Mouse (Mus musculus) hindbrain, embryonic 12.5 days (tissue): ENCODE measurements at regions not wholly inside any gene's neighbourhood (a gene's known extent, or its start where the extent isn't known, plus 50 kb on each side); places are given as distances from the start of the nearest gene placed in this dataset.

Experiments
- ATAC-seq: fragments of 200-750 bp; cut with Nextera tagmentation; 2 replicates; pipeline ENCODE4 v1.8.0; 2017; ENCODE audit warnings: moderate TSS enrichment; ENCODE audit not compliant: low FRiP score
- H3K27ac ChIP-seq: fragments of 300-500 bp; sonication (generic); 2 replicates; pipeline ENCODE4 v1.5.1; 2016; ENCODE audit warnings: mild to moderate bottlenecking
- H3K27me3 ChIP-seq: fragments of 300-500 bp; sonication (generic); 2 replicates; pipeline ENCODE4 v1.6.1; 2016; ENCODE audit warnings: mild to moderate bottlenecking
- H3K36me3 ChIP-seq: fragments of 300-500 bp; sonication (generic); 2 replicates; pipeline ENCODE4 v1.6.1; 2016; ENCODE audit warnings: mild to moderate bottlenecking
- H3K4me1 ChIP-seq: fragments of 300-500 bp; sonication (generic); 2 replicates; pipeline ENCODE4 v1.6.1; 2016
- H3K4me2 ChIP-seq: fragments of 300-500 bp; sonication (generic); replicated peaks from 2 replicates; pipeline ENCODE4 v1.6.1; 2016; ENCODE audit warnings: mild to moderate bottlenecking
- H3K4me3 ChIP-seq: fragments of 300-500 bp; sonication (generic); 2 replicates; pipeline ENCODE4 v1.5.1; 2016; ENCODE audit warnings: mild to moderate bottlenecking
- H3K9ac ChIP-seq: fragments of 300-500 bp; sonication (generic); 2 replicates; pipeline ENCODE4 v1.6.1; 2016; ENCODE audit warnings: mild to moderate bottlenecking, moderate library complexity
- H3K9me3 ChIP-seq: fragments of 300-500 bp; sonication (generic); replicated peaks from 2 replicates; pipeline ENCODE4 v1.6.1; 2016; ENCODE audit warnings: mild to moderate bottlenecking
- WGBS: fragments of 180-500 bp; shearing (Covaris S2); methylation state at CpG from one replicate; pipeline ENCODE4 v1.1.7; 2016; 5-methylcytosine and 5-hydroxymethylcytosine counted together

- Histone ChIP-seq H3K27ac (no peak overlapping the region), H3K27me3 (no peaks in the 10 kb centered on the region), H3K4me3 (no peak overlapping the region), H3K36me3 (no peaks in the 10 kb centered on the region), H3K9ac (no peak overlapping the region), H3K4me1 (no peaks in the 10 kb centered on the region), H3K4me2 (no peak overlapping the region), H3K9me3 (no peaks in the 10 kb centered on the region)
- 86% methylated on average over 7 of the region's 7 CpGs for WGBS
- no peak for ATAC-seq
Observed at GRCm38 (mm10) chr1:18668901-18669300, 404.0 kb upstream of the Defb41 start.

- Histone ChIP-seq H3K36me3 (no peaks in the 10 kb centered on the region), H3K4me1 (no peaks in the 10 kb centered on the region), H3K9me3 (no peaks in the 10 kb centered on the region), H3K4me2 (no peak overlapping the region), H3K9ac (no peak overlapping the region), H3K27ac (no peak overlapping the region), H3K4me3 (no peak overlapping the region), H3K27me3 (no peaks in the 10 kb centered on the region)
- 89% methylated on average over 5 of the region's 5 CpGs for WGBS
- ATAC-seq, result no peak
Observed at GRCm38 (mm10) chr1:18668265-18668664, 403.3 kb upstream of the Defb41 start.

GRCm38 (mm10) chr1:18640858-18641257, 375.9 kb upstream of the Defb41 start:
- Histone ChIP-seq H3K4me3 (no peak overlapping the region), H3K4me1 (peaks cover 11% of the 10 kb centered on the region), H3K27ac (no peak overlapping the region), H3K9ac (no peak overlapping the region), H3K27me3 (no peaks in the 10 kb centered on the region), H3K4me2 (no peak overlapping the region), H3K9me3 (no peaks in the 10 kb centered on the region), H3K36me3 (no peaks in the 10 kb centered on the region)
- no peak for ATAC-seq

DNA sequence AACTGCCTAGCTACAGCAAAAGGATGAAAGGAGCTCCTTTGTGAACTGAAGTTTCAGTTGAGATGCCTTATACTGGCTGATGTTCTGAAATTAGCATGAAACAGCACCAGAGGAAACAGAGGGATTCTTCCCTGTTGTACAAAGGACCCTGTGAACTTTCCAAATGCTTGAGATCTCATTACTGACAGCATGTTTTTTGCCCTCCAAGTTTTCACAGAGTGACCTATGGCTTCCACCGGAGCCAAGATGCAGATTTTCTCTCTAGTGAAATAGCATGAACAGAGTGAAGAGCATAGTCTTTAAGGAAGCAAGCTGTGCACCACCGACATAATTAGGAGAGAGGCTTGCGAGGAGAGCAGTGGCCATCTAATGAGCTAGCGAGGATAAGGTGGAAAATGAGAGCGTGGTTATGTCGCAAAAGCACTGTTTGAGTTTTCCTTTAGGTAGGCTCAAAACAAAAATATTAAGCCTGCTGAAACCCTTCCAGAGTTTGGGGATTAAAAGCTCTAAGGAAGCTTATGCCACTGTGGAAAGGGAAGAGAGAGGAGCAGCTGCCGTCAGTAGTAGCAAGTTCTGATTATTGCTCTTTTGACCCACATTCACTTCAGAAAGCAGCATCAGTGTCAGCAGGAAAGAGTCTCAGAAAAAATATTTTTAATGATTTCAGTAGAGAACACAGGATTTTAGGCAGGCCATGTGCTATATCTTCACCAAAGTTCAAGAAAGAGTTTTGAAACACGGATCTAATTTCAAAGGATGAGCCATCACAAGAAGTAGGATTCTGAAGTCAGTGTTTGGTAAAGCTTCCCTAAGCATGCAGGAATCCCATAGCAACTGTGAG, 374.7 kb upstream of the Defb41 start:
- Histone ChIP-seq H3K27me3 (no peaks in the 10 kb centered on the region), H3K4me3 (no peak overlapping the region), H3K27ac (peak overlapping the region; percentile 7; the same call in 1 of the 2 replicates), H3K9me3 (no peaks in the 10 kb centered on the region), H3K4me1 (peaks cover 11% of the 10 kb centered on the region), H3K36me3 (no peaks in the 10 kb centered on the region), H3K9ac (no peak overlapping the region), H3K4me2 (peak overlapping the region; percentile 31)
- WGBS, result 12% methylated on average over 8 of the region's 8 CpGs
- peak; percentile 73 for ATAC-seq

DNA sequence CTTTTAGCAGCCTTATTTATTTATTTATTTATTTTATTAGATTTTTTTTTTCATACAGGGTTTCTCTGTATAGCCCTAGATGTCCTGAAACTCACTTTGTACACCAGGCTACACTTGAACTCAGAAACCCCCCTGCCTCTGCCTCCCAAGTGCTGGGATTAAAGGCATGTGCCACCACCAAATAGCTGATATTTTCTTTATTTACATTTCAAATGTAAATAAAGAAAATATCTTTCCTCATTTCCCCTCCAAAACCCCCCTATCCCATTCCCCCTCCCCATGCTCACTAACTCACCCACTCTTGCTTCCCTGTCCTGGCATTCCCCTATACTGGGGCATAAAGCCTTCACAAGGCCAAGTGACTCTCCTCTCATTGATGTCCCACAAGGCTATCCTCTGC, 372.4 kb upstream of the Defb41 start:
- H3K27ac ChIP-seq, result no peak overlapping the region
- H3K9ac ChIP-seq, result no peak overlapping the region
- no peak overlapping the region for H3K4me3 ChIP-seq
- no peak for ATAC-seq
- peaks cover 11% of the 10 kb centered on the region for H3K4me1 ChIP-seq
- H3K36me3 ChIP-seq, result no peaks in the 10 kb centered on the region
- H3K27me3 ChIP-seq, result no peaks in the 10 kb centered on the region
- no peak overlapping the region for H3K4me2 ChIP-seq
- H3K9me3 ChIP-seq, result no peaks in the 10 kb centered on the region

DNA sequence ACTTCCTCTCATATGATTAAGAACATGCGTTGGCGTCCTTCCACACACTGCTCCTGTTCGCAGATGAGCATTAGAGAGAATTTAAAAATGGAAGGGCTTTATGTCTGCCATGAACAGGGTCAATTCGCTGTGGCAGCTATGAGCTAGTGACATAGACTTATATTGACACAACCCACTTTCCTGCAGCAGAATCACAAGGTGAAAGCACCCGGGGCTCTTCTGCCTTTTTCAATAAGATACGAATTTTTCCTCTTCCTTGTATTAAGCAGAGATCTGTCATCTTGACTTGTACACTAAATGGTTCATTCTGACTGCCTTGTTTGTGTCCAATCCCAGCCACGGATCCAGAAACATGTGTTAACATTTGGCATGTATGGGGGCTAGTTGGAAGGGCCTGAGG, 345.3 kb upstream of the Defb41 start:
- H3K9ac ChIP-seq, result no peak overlapping the region
- 86% methylated on average over 7 of the region's 7 CpGs for WGBS
- ATAC-seq, result no peak
- no peak overlapping the region for H3K27ac ChIP-seq
- H3K4me3 ChIP-seq, result no peak overlapping the region
- no peaks in the 10 kb centered on the region for H3K27me3 ChIP-seq
- no peaks in the 10 kb centered on the region for H3K4me1 ChIP-seq
- H3K4me2 ChIP-seq, result no peak overlapping the region
- H3K9me3 ChIP-seq, result no peaks in the 10 kb centered on the region
- no peaks in the 10 kb centered on the region for H3K36me3 ChIP-seq

- Histone ChIP-seq H3K27me3 (no peaks in the 10 kb centered on the region), H3K9me3 (no peaks in the 10 kb centered on the region), H3K4me2 (no peak overlapping the region), H3K9ac (no peak overlapping the region), H3K27ac (no peak overlapping the region), H3K4me1 (no peaks in the 10 kb centered on the region), H3K4me3 (no peak overlapping the region), H3K36me3 (no peaks in the 10 kb centered on the region)
- ATAC-seq, result peak; percentile 68
- whole genome bisulfite sequencing, result 51% methylated on average over 1 of the region's 1 CpGs
Observed at GRCm38 (mm10) chr1:18599864-18600263, 334.9 kb upstream of the Defb41 start.

DNA sequence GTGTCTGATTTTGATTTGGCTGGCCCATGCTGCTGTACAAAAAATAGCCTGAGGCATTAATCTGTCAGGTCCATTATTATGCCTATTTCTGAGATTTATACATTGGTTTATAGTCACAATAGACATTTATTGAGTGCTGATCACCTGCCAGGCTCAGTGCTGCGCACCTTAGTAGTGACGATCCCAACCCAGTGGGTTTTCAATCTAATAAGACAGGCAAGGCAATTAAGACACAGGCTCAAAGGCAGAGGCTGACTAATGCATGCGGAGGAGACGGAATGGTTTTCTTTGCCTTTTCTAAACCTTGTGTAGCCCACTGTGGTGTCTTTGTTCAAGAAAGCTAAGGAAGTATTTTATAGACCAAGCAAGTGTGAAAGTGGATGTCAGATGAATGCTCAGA, 334.0 kb upstream of the Defb41 start:
- H3K36me3 ChIP-seq, result no peaks in the 10 kb centered on the region
- H3K9me3 ChIP-seq, result no peaks in the 10 kb centered on the region
- WGBS, result 54% methylated on average over 4 of the region's 4 CpGs
- no peak overlapping the region for H3K9ac ChIP-seq
- no peak overlapping the region for H3K27ac ChIP-seq
- H3K4me2 ChIP-seq, result no peak overlapping the region
- H3K27me3 ChIP-seq, result no peaks in the 10 kb centered on the region
- H3K4me3 ChIP-seq, result no peak overlapping the region
- ATAC-seq, result no peak
- no peaks in the 10 kb centered on the region for H3K4me1 ChIP-seq

DNA sequence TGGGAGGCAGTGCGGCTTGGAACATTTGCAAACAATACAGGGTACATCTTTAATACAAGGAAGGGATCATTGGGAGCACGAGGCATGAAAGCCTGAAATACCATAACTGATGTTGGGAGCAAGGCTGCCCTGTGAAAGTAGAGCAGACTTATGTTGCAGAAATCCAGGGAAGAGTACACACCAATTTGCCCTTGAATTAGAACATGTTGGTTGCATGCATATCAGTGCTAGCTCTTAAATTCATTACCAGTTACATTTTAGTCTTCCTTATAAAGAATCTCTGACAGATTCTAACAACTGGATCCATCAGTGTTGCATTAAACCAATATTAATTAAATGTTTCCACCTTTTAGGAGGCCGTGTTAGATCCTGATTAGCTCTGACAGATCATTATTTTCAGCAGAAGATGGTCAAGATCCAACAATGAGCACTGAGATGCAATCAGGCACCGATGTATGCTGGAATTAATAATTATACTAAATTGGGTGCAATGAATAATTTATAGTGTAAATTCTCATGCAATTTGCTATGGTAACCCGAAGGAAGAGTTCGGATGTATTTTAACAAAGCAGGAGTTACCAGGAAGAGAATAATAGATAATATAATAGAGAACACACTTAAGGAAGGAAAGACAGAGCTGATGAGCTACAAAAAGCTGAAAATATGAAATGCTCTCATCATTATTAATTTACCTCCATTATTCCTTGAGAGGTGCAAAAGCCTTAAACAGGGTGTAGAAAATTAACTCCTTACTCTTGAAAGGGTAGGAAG, 318.6 kb upstream of the Defb41 start:
- Histone ChIP-seq H3K9ac (no peak overlapping the region), H3K27me3 (no peaks in the 10 kb centered on the region), H3K27ac (no peak overlapping the region), H3K4me2 (no peak overlapping the region), H3K36me3 (no peaks in the 10 kb centered on the region), H3K4me1 (no peaks in the 10 kb centered on the region), H3K4me3 (no peak overlapping the region), H3K9me3 (no peaks in the 10 kb centered on the region)
- ATAC-seq, result peak; percentile 66
- 71% methylated on average over 6 of the region's 6 CpGs for WGBS

- Histone ChIP-seq H3K4me2 (no peak overlapping the region), H3K9ac (no peak overlapping the region), H3K27me3 (no peaks in the 10 kb centered on the region), H3K36me3 (no peaks in the 10 kb centered on the region), H3K9me3 (no peaks in the 10 kb centered on the region), H3K27ac (no peak overlapping the region), H3K4me3 (no peak overlapping the region), H3K4me1 (no peaks in the 10 kb centered on the region)
- ATAC-seq, result no peak
- 87% methylated on average over 2 of the region's 2 CpGs for WGBS
Observed at GRCm38 (mm10) chr1:18578625-18579024, 313.7 kb upstream of the Defb41 start.

DNA sequence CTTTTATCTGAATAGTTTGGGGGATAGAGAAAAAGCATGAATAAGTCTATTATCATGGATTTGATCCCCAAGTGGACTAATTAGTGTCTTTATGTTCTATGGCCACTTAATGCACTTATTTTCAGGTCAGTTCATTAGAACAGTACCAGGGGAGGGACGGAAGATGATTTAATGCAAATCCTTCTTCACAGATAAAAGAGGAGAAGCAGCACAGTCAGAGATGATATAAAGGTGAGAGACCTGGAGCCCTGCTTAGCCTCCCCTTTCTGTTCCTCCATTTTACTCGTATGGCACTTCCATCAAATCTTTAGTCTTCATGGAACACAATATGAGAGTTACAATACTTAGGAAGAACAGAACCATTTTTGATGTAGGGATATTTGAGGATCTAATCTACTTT, 302.1 kb upstream of the Defb41 start:
- Histone ChIP-seq H3K4me2 (no peak overlapping the region), H3K4me1 (no peaks in the 10 kb centered on the region), H3K36me3 (no peaks in the 10 kb centered on the region), H3K9ac (no peak overlapping the region), H3K9me3 (no peaks in the 10 kb centered on the region), H3K27me3 (no peaks in the 10 kb centered on the region), H3K27ac (no peak overlapping the region), H3K4me3 (no peak overlapping the region)
- ATAC-seq, result no peak
- WGBS, result 73% methylated on average over 2 of the region's 2 CpGs

DNA sequence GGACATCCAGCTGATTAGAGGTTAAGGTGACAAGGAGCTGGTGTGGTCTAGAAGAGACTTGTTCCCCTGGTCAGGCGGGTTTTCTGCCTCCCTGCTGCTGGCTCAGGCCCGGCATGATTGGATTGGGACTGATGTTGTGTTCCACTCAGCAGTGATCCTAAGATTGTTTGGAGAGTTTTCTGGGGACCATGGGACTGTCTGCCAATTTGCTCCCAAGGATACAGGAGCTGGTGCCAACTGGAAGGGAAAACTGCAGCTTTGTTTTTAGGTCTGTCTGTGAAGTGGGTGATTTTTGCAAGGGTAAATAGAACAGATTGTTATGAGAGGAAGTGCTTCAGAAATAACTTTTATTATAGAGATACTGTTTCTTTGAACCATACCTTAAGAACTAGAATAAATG, 286.3 kb upstream of the Defb41 start:
- Histone ChIP-seq H3K4me2 (no peak overlapping the region), H3K4me3 (no peak overlapping the region)
- 62% methylated on average over 2 of the region's 2 CpGs for WGBS

DNA sequence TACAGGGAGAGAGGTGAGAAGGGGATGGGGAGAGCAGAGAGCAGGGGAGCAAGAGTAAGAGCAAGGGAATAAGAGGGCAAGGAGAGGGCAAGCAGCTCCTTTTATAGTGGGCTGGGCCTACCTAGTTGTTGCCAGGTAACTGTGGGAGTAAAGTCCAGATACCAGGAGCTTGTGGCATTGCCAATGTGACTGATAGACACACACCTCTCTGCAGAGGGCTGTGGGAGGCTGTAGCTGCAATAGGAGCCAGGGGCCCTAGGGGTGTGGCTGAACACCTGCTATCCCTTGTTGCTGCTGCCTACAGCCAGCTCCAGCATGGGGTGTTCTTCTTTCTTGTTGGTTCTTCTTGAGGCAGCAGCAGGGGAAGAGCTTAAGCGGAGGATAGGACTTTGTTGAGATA, 266.8 kb upstream of the Defb41 start:
- Histone ChIP-seq H3K4me1 (no peaks in the 10 kb centered on the region), H3K9me3 (no peaks in the 10 kb centered on the region), H3K27ac (no peak overlapping the region), H3K27me3 (no peaks in the 10 kb centered on the region), H3K4me2 (no peak overlapping the region), H3K9ac (no peak overlapping the region), H3K36me3 (no peaks in the 10 kb centered on the region), H3K4me3 (no peak overlapping the region)
- ATAC-seq, result no peak
- WGBS, result 88% methylated on average over 1 of the region's 1 CpGs

More for the DNA sequence above, 286.3 kb upstream of the Defb41 start:
- Histone ChIP-seq H3K9ac (no peak overlapping the region), H3K4me1 (no peaks in the 10 kb centered on the region), H3K9me3 (no peaks in the 10 kb centered on the region), H3K36me3 (no peaks in the 10 kb centered on the region), H3K27ac (no peak overlapping the region), H3K27me3 (no peaks in the 10 kb centered on the region)
- no peak for ATAC-seq
